Mouse (Mus musculus) liver, embryonic 14.5 days (tissue): ENCODE measurements around the gene Bcat1.

Source experiments
- CTCF ChIP-seq: IDR thresholded peaks from 2 replicates; pipeline ENCODE4 v1.5.1; 2016; ENCODE audit warnings: antibody characterized with exemption, low read depth, control low read depth
- EP300 ChIP-seq: IDR thresholded peaks from 2 replicates; pipeline ENCODE4 v1.6.1; 2016; ENCODE audit warnings: antibody characterized with exemption, low read depth

DNA sequence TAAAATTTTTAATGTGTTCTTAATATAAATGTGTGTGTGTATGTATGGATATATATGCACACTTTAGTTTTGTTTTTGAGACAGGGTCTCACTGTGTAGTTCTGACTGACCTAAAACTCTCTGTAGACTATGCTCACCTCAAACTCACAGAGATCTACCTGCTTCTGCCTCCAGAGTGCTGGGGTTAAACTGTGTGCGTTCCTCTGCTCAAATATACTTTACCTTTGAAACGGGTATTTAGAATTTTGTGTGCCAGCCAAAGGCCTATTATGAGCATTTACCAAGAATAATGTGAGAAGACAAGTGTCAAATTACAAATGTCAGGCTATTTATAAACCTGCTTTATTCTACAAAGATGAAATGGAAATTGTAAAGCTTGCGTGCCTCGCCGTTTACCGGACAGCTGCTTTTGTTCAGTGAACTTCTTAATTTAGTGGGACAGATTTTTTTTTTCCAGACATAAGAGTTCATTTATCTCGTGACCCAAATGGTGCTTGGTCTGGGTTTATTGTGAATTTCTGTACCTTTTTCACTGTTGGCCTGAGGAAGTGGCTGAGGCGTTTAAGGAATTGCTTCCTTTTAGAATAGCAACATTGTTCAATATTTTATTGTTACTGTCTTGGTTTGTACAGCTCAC, 46.6 kb upstream of the Bcat1 start:
- TF ChIP-seq EP300 = no peak
- no peak for TF ChIP-seq CTCF
